Mouse (Mus musculus) midbrain, embryonic 16.5 days (tissue): ENCODE measurements at regions not wholly inside any gene's neighbourhood (a gene's known extent, or its start where the extent isn't known, plus 50 kb on each side); places are given as distances from the start of the nearest gene placed in this dataset.

ENCODE experiments used
- ATAC-seq: fragments of 200-750 bp; cut with Nextera tagmentation; 2 replicates; pipeline ENCODE4 v1.8.0; 2017; ENCODE audit warnings: moderate TSS enrichment
- H3K27ac ChIP-seq: fragments of 300-500 bp; sonication (generic); 2 replicates; pipeline ENCODE4 v1.5.1; 2014; ENCODE audit warnings: mild to moderate bottlenecking, low read length, mixed read lengths
- H3K27me3 ChIP-seq: fragments of 300-500 bp; sonication (generic); 2 replicates; pipeline ENCODE4 v1.6.1; 2014; ENCODE audit warnings: low read depth, low read length, mixed read lengths; ENCODE audit not compliant: control insufficient read depth, insufficient read depth
- H3K36me3 ChIP-seq: fragments of 300-500 bp; sonication (generic); 2 replicates; pipeline ENCODE4 v1.6.1; 2014; ENCODE audit warnings: mild to moderate bottlenecking, low read length, moderate library complexity, mixed read lengths; ENCODE audit not compliant: control insufficient read depth, insufficient read depth
- H3K4me1 ChIP-seq: fragments of 300-500 bp; sonication (generic); 2 replicates; pipeline ENCODE4 v1.6.1; 2014; ENCODE audit warnings: mild to moderate bottlenecking, low read length, mixed read lengths; ENCODE audit not compliant: control insufficient read depth, insufficient read depth
- H3K4me2 ChIP-seq: fragments of 300-500 bp; sonication (generic); 2 replicates; pipeline ENCODE4 v1.6.1; 2014; ENCODE audit warnings: mild to moderate bottlenecking, low read length, mixed read lengths
- H3K4me3 ChIP-seq: fragments of 300-500 bp; sonication (generic); 2 replicates; pipeline ENCODE4 v1.5.1; 2014; ENCODE audit warnings: low read depth, mild to moderate bottlenecking, low read length, moderate library complexity, mixed read lengths
- H3K9ac ChIP-seq: fragments of 300-500 bp; sonication (generic); 2 replicates; pipeline ENCODE4 v1.6.1; 2014; ENCODE audit warnings: low read depth, low read length, mixed read lengths
- H3K9me3 ChIP-seq: fragments of 300-500 bp; sonication (generic); replicated peaks from 2 replicates; pipeline ENCODE4 v1.6.1; 2014; ENCODE audit warnings: mild to moderate bottlenecking, low read length, mixed read lengths; ENCODE audit not compliant: control insufficient read depth, poor library complexity, severe bottlenecking
- WGBS: fragments of 180-500 bp; shearing (Covaris S2); extraction: QIAGEN DNeasy Blood & Tissue Kit; methylation state at CpG from one replicate; pipeline ENCODE4 v1.1.7; 2014; 5-methylcytosine and 5-hydroxymethylcytosine counted together

DNA sequence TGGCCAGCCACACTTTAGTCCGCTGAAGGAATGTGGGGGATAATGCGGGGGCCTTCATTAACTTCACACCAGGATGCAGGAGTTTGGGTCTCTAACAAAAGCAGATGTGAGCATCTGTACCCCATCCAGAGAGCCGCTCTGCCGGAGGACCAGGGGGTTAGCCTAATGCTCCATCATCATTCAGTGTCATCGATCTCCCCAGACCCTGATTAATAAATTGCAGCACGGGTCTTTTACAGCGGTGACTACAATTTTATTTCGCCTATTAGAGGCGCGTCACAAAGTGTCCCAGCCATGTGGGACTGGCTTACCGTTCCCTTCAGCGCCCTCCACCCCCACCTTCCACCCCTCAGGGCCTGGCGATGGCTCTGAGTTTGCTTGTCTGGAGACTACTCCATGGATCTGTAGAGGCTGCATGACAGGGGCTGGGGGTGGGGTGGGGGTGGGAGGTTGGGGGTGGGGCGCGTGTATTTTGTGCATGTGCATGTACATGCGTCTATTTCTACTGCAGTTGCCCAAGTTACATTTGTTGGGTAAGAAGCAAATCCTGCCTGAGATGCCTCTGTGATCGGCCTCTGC, 1560.8 kb upstream of the Gulo start:
- peak; percentile 21; the same call in 1 of the 2 replicates for ATAC-seq
- H3K4me1 ChIP-seq: 0 out of 2 replicates have a peak, but pooled peaks cover 3% of the 10 kb centered on the region
- H3K9me3 ChIP-seq: no peaks in the 10 kb centered on the region
- no peak overlapping the region for H3K27ac ChIP-seq
- H3K9ac ChIP-seq: no peak overlapping the region
- no peak overlapping the region; the same call in 1 of the 2 replicates for H3K4me2 ChIP-seq
- no peaks in the 10 kb centered on the region for H3K36me3 ChIP-seq
- H3K27me3 ChIP-seq: no peaks in the 10 kb centered on the region
- no peak overlapping the region for H3K4me3 ChIP-seq
- 29% methylated on average over 17 of the region's 17 CpGs for WGBS

DNA sequence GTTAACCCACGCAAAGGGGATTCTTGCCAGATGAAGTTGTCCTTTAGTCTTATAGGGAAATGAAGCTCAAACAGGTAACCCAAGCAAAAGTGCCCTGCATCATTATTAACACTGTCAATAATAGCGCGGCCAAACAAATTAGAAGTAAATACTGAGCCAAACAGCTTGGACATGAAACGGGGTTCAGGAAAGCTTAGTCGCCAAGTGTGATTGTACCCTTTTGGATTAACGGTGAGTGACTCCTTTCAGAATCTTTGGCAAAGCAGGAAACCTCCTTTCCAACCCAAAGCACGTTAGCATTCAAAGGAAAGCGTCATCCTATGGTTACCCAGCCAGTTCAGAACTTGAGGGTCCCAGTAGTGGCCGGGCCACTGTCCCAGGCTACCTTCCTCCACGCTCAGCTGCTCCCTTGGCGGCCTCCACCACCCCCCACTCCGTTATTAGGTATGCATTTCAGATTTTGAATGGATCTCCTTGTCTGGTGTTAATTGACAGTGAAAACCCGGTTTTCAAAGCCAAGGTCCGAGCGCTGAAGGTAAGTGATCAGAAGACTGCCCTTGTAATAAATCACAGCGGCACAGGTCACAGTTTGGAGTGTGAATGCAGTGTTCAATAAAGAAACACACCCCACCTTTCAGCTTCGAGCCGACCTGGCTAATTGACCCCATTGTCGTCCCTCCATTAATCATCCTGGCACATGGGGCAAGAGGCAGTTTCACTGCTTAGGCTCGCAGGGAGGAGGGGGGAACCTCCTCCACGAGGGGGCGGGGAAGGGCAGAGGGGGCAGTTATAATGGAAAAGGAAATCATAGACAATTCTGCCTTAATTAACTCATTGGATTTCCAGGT, 1560.1 kb upstream of the Gulo start:
- no peak for ATAC-seq
- no peaks in the 10 kb centered on the region for H3K27me3 ChIP-seq
- H3K4me1 ChIP-seq: 0 out of 2 replicates have a peak, but pooled peaks cover 3% of the 10 kb centered on the region
- no peak overlapping the region for H3K9ac ChIP-seq
- no peak overlapping the region for H3K4me3 ChIP-seq
- WGBS: 28% methylated on average over 22 of the region's 22 CpGs
- H3K36me3 ChIP-seq: no peaks in the 10 kb centered on the region
- no peak overlapping the region; the same call in 1 of the 2 replicates for H3K4me2 ChIP-seq
- no peaks in the 10 kb centered on the region for H3K9me3 ChIP-seq
- no peak overlapping the region for H3K27ac ChIP-seq

DNA sequence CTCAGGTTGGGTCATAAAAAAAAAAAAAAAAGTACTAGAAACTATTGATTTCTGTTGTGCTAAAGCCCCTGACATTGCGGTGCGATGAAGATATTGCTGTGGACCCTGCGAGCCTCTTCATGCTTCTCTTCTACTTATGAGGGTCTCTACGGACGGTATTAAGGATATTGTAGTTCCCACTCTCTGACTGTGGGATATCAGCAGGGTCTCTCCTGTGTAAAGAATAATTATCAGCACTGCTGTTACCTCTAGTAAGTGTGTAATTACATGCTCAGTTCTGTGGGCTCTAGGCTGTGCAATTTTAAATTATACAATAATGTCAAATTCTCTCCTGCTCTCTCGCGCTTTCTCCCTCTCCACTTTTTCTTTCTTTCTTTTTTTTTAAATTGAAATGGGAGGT, 1545.9 kb upstream of the Gulo start:
- ATAC-seq: no peak
- no peaks in the 10 kb centered on the region for H3K36me3 ChIP-seq
- no peak overlapping the region for H3K9ac ChIP-seq
- no peak overlapping the region for H3K27ac ChIP-seq
- WGBS: 60% methylated on average over 7 of the region's 7 CpGs
- no peaks in the 10 kb centered on the region for H3K27me3 ChIP-seq
- no peaks in the 10 kb centered on the region for H3K9me3 ChIP-seq
- peaks cover 12% of the 10 kb centered on the region for H3K4me1 ChIP-seq
- H3K4me2 ChIP-seq: no peak overlapping the region
- H3K4me3 ChIP-seq: no peak overlapping the region

DNA sequence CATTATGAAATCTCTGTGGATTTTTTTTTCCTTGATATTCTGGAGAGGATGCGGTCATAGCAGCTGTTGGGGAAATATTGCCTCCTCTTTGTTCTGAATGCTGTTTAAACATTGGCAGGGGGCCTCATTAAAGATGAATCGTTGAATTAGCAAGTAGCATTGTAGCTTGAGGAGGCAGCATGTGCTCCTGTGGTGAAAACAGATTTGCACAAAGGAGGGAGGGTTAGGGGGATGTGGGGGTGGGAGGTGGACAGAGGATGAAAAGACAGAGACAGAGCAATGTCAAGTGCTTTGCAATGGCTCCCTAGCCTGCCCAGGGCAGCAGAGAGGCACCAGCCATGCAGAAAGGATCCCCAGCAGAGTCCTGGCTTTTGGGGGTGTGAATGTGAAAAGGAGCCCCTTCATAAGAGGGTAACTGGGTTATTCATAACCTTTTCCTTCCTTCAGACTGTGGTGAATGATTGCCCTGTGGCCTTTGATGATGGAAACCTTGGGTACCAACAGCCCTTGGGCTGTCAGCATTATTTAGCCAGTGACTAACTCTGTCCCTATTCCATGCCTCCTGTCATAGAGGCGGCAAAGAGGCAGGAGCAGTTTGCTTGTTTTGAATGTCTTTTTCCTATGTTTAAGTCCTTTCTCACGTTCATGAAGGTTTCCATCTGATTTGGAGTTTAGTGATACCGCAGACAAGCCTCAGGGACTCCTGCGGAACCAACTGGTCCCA, 1541.6 kb upstream of the Gulo start:
- 42% methylated on average over 6 of the region's 6 CpGs for WGBS
- Histone ChIP-seq H3K4me1 (peaks cover 12% of the 10 kb centered on the region), H3K4me3 (no peak overlapping the region), H3K4me2 (no peak overlapping the region; the same call in 1 of the 2 replicates), H3K9ac (no peak overlapping the region), H3K27ac (peak overlapping the region; percentile 42; the same call in 1 of the 2 replicates), H3K36me3 (no peaks in the 10 kb centered on the region), H3K27me3 (no peaks in the 10 kb centered on the region), H3K9me3 (no peaks in the 10 kb centered on the region)
- ATAC-seq: peak; percentile 71

DNA sequence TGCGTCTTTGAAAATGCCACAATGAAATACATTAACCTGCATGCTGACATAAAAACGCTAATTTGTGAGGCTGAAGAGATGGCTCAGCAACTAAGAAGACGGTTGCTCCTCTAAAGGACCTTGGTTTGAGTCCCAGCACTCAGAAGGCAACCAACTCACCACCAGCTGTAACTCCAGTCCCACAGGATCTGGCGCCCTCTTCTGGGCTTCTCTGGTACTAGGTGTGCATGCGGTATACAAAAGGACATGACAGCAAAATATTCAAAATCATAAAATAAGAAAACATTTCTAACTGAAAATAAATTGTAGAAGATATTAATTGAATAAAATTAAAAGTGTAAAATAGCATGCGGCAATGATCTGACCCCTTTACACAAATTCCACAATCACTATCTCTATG, 1539.7 kb upstream of the Gulo start:
- H3K4me2 ChIP-seq: no peak overlapping the region
- ATAC-seq: no peak
- no peak overlapping the region for H3K9ac ChIP-seq
- WGBS: 90% methylated on average over 6 of the region's 6 CpGs
- peaks cover under 1% of the 10 kb centered on the region; the same call in 1 of the 2 replicates for H3K9me3 ChIP-seq
- H3K4me1 ChIP-seq: peaks cover 9% of the 10 kb centered on the region
- H3K27ac ChIP-seq: no peak overlapping the region
- H3K36me3 ChIP-seq: no peaks in the 10 kb centered on the region
- H3K27me3 ChIP-seq: no peaks in the 10 kb centered on the region
- H3K4me3 ChIP-seq: no peak overlapping the region

DNA sequence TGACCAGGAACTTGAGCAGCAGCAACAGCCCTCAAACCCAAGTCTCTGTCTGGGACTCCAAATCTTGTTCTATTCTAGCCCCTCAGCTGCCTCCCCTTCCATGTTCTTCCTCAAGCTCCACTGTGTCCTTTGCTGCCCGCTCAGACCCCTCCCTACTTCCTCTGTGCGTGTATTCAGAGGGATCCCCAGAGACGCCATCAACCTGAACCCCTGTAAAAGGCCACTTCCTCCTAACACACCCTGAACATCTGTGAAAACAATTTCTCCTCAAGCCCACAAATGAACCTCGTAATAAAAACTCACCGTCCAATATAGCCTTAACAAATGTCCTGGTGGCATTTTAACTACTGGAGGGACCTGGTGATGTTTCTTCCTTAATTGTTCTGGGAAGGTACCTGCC, 1536.0 kb upstream of the Gulo start:
- H3K9ac ChIP-seq: no peak overlapping the region
- no peaks in the 10 kb centered on the region for H3K27me3 ChIP-seq
- H3K27ac ChIP-seq: no peak overlapping the region
- ATAC-seq: no peak
- no peaks in the 10 kb centered on the region for H3K36me3 ChIP-seq
- H3K9me3 ChIP-seq: peaks cover 3% of the 10 kb centered on the region; the same call in 1 of the 2 replicates
- H3K4me1 ChIP-seq: peaks cover 9% of the 10 kb centered on the region; the same call in 1 of the 2 replicates
- no peak overlapping the region for H3K4me2 ChIP-seq
- H3K4me3 ChIP-seq: no peak overlapping the region
- 86% methylated on average over 5 of the region's 5 CpGs for WGBS

DNA sequence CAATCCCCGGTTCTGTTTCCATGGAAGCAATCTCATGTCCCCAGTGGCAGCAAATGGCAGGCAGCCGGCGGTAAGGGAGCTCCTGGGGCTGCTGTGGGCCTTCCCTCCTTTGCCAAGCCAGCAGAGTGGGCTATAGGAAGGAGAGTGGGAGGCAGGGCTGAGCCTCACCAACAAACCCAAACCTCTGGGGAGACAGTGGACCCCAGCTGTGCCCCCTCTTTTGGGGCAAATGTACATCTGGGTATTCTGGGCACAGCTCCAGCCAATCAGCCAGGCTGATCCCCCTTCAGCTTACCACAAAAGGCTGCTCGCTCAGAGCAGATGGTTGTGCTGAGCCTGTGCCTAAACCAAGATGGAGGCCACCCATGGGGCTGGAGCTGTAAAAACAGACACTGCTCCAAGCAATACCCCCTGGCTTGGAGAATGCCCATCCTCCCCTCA, 1532.3 kb upstream of the Gulo start:
- Histone ChIP-seq H3K9me3 (peaks cover 3% of the 10 kb centered on the region; the same call in 1 of the 2 replicates), H3K4me3 (no peak overlapping the region), H3K36me3 (no peaks in the 10 kb centered on the region), H3K27me3 (no peaks in the 10 kb centered on the region), H3K27ac (peak overlapping the region; percentile 72), H3K4me2 (0 out of 2 replicates have a peak overlapping the region, but pooled peaks have one; percentile 9), H3K4me1 (peaks cover 21% of the 10 kb centered on the region; the same call in 1 of the 2 replicates), H3K9ac (no peak overlapping the region)
- WGBS: 15% methylated on average over 4 of the region's 4 CpGs
- ATAC-seq: peak; percentile 80

DNA sequence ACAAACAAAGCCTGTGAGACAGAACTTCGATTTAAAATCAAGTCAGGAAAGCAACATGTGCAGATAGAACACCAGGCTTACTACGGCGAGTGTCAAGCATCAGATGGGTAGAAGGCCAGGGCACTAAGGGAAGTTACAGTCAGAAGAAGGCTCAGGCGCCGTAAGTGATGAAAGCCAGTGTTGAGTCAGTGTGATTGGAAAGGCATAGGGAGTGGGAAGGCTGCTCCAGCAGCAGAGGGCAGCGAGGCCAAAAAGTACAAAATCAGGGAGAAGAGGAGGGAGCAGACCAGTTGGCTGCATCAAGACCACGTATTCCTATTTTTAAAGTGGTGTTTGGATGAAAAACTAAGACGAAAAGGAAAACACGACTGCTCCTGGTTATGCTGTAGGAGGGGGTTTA, 1529.7 kb upstream of the Gulo start:
- Histone ChIP-seq H3K9me3 (peaks cover 2% of the 10 kb centered on the region; the same call in 1 of the 2 replicates), H3K4me3 (no peak overlapping the region), H3K27me3 (no peaks in the 10 kb centered on the region), H3K4me2 (no peak overlapping the region), H3K4me1 (peaks cover 21% of the 10 kb centered on the region; the same call in 1 of the 2 replicates), H3K27ac (no peak overlapping the region), H3K36me3 (no peaks in the 10 kb centered on the region), H3K9ac (no peak overlapping the region)
- WGBS: 78% methylated on average over 9 of the region's 9 CpGs
- ATAC-seq: no peak
